Mouse (Mus musculus): ENCODE measurements around the gene Dand5.
"Not testable (repeated sequence)": the region's sequence is repeated elsewhere in the genome, so short reads cannot be mapped to it uniquely, and the experiment has no call there.

The Dand5 gene

GRCm38 (mm10) chr8:84834002-84834865 is 11.6 kb upstream of the Dand5 start:
- DNase-seq = no peak

DNA sequence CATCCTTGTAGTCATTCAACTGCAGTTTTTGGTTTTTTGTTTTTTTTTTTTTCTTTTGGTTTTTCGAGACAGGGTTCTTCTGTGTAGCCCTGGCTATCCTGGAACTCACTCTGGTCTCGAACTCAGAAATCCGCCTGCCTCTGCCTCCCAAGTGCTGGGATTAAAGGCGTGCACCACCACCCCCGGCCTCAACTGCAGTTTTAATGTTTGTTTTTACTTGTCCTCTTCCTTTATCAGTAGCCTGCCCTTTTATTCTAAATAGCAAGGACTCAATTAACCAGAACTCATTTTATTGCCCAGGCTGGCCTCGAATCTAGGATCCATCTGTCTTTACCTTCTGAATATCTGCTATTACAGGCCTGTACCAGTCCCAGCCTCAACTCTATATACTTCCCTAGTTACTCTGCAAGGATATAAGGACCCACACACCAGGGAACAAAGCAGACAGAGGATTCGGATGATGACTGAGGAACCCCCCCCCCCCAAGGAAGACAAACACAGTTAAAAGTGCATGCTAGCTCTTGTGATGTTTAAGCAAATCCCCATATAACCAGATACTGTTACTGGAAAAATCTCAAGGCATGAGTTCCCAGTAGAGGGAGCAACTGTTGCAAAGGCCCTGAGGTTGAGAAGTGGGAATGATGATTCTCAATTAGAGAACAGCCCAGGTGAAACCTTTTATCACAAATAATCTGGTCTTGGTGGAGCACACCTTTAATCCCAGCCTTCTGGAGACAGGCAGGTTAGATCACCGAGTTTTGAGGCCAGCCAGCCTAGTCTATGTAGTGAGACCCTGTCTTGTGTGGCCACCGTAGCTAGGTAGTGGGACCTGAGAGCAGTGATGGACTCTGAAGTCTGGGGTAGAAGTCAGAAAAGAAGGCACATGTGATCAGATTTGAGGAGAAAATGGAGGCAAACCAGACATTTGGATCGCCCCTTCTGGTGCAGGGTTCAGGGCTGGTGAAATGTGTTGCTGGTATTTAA is 10.4 kb upstream of the Dand5 start:
- no peak for DNase-seq

GRCm38 (mm10) chr8:84832034-84832717 is 9.6 kb upstream of the Dand5 start:
- peak; percentile 87 for DNase-seq

- peak; percentile 50 for DNase-seq
Observed at GRCm38 (mm10) chr8:84831490-84831889, 8.9 kb upstream of the Dand5 start, which contains the start of gene Gadd45gip1. TSS of gene Gadd45gip1 (plus strand) at chr8:84831522.

GRCm38 (mm10) chr8:84826518-84826917 is 3.9 kb upstream of the Dand5 start:
- not testable (repeated sequence) for DNase-seq

DNA sequence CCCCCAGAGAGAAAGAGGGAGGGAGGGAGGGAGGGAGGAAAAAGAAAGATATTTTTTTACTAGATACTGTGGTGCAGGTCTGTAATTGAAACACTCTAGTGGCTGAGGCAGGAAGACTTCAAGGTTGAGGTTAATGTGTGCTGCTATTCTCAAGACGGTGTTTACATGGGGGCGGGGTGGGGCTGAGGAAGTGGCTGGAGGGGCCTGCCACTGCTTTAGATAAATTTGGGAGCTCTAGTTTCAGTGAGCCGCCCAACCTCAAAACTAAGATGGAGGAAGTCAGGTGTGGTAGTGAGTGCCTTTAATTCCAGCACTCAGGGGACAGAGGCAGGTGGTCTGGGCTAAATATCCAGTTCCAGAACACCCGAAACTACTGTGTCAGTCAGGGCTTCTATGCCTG is 3.0 kb upstream of the Dand5 start:
- DNase-seq = peak; percentile 53

GRCm38 (mm10) chr8:84823653-84824052 is 1.0 kb upstream of the Dand5 start:
- peak; percentile 68 for DNase-seq

- no peak for DNase-seq
Observed at GRCm38 (mm10) chr8:84816117-84816516, 6.5 kb downstream of the Dand5 start.

DNA sequence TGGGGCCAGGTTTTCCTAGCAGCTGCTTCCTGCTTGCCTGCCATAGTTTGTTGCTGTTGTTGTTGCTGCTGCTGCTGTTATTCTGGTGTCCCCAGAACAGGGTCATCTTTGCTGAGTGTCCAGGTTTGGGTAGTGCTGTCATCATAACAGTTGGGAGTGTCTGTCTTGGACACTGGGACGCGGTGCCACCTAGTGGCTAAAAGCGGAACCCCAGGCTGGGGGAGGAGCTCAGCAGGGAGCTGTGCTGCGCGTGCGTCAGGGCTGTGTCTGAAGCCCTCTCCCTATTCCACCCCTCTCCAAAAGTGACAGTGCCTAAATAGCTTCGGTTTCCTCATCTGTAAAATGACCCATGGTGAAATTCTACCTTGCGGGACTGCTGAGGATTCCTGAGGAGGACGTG is 7.1 kb downstream of the Dand5 start:
- peak; percentile 94 for DNase-seq

GRCm38 (mm10) chr8:84814555-84815441 is 7.8 kb downstream of the Dand5 start:
- no peak for DNase-seq

DNA sequence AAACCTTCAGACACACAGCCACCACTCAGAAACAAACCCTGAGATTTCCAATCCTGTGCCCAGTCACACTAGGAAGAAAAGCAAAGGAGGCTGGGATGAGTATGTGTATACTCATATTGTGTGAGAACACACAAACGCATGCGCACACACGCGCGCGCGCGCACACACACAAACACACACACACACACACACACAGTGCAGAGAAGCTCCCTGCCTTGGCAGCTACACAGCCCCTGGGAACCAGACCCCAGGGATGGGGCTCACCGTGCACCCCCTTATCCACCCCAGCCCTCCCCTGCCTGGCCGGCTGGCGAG is 8.4 kb downstream of the Dand5 start:
- no peak for DNase-seq

GRCm38 (mm10) chr8:84813830-84814229 is 8.8 kb downstream of the Dand5 start:
- DNase-seq = no peak

DNA sequence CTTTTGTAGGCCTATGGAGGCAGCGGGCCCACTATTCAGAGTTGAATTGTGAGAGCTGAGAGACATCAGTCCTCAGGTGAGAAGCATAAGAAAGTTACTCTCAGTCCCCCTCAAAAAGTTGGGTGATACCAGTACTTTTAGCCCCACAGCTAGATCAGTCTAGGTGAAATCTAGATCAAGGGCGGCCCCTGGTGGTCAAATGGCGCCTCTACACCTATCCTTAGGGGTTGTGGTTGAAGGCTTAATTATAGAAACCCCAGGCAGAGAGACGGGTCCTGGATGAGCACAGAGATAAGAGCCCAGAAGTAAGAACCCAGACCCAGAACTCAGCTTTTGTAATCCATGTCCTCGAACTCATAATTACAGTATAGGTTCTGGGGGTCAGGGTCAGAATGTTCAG is 9.6 kb downstream of the Dand5 start:
- peak; percentile 80 for DNase-seq

DNA sequence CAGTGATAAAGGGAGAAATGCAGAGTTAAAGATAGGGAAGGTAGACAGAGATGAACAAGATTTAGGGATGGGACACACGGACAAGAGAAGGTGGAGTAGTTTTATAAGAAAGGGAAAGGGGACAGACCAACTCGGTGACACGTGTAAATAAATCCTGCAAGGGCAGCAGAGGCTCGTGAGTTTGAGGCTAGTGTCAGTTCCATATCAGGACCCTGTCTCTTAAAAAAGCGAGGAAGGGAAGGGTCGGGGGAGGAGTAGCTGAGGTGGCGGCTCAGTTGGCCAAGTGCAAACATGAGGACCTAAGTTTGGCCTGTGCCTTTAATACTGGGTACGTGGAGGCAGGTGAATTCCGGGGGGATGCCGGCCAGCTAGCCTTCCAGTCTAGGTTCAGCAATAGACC is 11.3 kb downstream of the Dand5 start:
- DNase-seq = no peak

- peak; percentile 86 for DNase-seq
Observed at GRCm38 (mm10) chr8:84810896-84811295, 11.7 kb downstream of the Dand5 start.

DNA sequence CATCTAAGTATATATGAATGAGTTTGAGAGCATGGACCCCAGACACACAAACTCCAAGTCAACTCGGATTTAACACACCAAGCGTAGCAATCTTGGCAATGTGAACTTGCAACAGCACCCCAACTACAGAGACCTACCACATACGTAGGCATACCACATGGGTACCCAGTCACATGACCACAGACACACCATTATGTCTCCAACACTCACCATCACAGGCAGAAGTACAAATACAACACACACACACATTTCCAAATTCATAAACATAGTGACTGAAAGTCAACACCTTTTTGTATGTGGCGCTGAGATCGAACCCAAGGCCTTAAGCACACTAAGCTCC is 12.7 kb downstream of the Dand5 start:
- DNase-seq = no peak

DNA sequence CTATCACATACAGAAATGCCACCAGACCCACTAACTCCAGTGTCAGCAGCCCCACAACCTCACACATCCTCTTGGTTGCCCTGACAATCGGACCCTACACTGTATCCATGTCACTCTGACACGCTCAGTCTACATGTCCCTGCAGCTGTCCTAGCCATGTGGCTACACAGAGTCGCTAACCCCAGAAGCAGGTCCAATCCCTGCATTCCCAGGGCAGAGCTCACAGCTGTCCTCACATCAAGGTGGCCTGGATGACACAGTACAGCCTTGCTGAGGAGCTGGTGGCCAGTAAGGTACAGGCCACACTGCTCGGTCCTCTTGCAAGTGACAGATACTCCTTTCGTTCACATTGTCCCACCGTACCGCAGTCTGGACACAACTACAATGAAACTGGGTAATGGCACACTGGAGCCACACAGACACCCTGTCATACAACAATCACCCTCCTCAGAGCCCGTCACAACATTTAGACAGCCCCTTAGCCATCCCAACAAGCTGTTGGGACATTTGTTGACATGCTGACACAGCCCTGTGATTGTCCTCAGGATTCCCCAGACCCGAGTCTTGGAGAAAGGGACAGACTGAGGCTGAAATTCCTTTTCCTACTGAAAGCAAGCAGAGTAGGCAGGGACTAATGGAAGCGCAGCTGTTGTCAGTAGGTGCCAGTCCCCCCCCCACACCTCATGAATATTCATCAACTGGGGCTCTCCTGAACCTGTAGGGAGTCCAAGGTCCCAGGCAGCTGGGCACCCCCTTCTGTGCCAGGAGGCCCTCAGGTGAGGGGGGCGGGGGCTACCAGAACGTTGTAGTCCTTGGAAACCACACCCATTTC is 13.3 kb downstream of the Dand5 start:
- DNase-seq = no peak

DNA sequence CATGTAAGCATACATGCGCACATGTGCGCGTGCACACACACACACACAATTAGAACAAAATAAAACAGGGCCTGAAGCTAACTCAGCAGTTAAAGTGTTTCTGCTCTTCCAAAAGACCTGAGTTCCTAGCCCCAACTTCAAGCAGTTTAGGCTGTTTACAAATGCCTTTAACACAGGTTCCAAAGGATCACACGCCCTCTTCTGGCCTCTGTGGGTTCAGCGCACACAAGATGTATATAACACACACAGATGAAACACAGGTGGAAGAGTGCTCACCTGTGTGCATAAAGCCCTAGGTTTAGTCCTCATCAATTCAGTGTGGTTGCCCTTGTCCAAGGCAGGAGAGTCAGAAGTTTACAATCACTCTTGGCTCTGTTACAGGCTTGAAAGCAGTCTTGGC is 16.6 kb downstream of the Dand5 start:
- DNase-seq = no peak

DNA sequence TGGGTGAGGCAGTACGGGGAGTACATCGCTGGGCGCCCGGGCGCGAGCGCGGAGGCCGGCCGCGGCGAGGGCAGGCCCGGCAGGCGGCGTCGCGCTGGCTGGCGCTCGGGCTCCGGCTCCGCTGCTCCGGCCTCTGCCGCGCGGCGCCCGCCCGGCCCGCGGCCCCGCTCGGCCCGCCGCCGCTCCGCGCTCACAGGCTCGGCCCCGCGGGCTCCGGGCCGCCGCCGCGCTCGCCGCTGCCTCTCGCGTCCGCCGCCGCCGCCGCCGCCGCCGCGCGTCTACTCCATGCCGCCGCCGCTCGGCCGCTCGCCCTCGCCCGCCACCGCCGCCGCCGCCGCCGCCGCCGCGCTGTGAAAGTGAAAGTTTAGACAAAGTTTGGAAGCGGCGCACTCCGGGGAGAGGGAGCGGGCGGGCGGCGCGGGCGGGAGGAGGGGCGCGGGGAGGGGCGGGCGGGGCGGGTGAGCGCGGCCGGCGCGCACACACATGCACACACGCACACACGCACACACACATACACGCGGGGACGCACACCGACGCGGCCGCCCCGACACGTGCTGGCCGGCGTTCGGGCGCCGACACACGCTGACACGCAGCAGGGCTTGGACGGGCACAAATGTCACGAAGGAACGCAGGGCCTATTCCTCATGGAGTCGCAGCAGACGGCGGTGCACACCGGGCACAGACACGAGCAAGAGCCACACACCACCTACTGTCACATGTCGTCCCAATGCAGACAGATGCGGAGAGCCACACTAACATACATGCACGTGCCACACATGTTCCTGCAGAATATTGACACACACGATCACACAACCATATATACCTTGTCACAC is 22.4 kb downstream of the Dand5 start, which contains the start of gene Nfix:
Gene Nfix, minus strand, starts transcription at position 346 of the 833 bp plus-strand sequence.
- DNase-seq = peak; percentile 42

All from thymus, postnatal 25 days (tissue).